Mouse (Mus musculus) spleen, adult 2 months (tissue): Measurements from ENCODE around the gene Mov10l1.

ENCODE experiments used
- CTCF ChIP-seq: fragments of 200-500 bp; IDR thresholded peaks from 2 replicates; pipeline ENCODE4 v1.5.1; 2011; ENCODE audit warnings: mild to moderate bottlenecking, inconsistent platforms; ENCODE audit not compliant: insufficient read depth, insufficient read length, insufficient replicate concordance; ENCODE audit errors: extremely low read depth
- POLR2A ChIP-seq: fragments of 200-500 bp; IDR thresholded peaks from 2 replicates; pipeline ENCODE4 v1.6.1; 2011; ENCODE audit warnings: low read depth, low read length, inconsistent platforms

DNA sequence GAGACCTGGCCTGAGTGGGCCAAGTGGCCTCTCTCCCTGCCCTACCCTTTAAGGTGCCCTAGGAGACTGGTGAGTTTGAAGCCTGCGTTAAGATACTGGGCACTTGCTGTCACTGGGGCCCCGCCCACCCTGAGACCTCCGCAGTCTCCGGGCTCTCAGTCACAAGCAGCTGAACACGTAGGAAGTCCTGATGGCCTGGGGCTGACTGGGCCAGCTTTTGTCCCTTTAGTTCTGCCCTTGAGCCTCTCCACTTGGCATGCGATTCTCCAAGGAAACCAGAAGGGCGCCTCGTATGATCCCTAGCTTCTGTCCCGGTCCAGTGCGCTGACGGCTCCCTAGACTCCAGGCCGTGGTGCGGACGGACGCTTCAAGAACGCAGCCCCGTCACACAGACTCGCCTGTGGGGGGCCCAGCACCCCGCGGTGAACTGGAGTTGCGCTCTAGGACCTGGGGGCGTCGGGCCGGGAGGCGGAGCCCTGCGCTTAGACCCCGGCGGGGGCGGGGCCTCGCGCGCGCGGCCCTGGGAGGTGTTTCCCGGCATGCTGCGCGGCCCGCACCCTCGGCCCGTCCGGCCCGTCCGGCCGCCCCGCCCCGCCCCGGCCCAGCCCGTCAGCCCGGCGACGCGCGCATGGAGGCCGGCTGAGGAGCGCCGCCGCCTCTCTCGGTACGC is 92.9 kb downstream of the Mov10l1 start:
- TF ChIP-seq CTCF, result no peak
- peak; percentile 52 for TF ChIP-seq POLR2A
